Mouse (Mus musculus) G1E (cell line): Measurements from ENCODE around the gene Tbck.

ENCODE experiments used
- CTCF ChIP-seq: IDR thresholded peaks from 2 replicates; pipeline ENCODE4 v1.5.1; 2012; ENCODE audit warnings: low read depth, low read length, inconsistent platforms, mixed read lengths
- POLR2AphosphoS5 ChIP-seq: IDR thresholded peaks from 2 replicates; pipeline ENCODE4 v1.6.1; 2012; ENCODE audit warnings: low read depth, low read length, inconsistent platforms; ENCODE audit not compliant: insufficient replicate concordance

DNA sequence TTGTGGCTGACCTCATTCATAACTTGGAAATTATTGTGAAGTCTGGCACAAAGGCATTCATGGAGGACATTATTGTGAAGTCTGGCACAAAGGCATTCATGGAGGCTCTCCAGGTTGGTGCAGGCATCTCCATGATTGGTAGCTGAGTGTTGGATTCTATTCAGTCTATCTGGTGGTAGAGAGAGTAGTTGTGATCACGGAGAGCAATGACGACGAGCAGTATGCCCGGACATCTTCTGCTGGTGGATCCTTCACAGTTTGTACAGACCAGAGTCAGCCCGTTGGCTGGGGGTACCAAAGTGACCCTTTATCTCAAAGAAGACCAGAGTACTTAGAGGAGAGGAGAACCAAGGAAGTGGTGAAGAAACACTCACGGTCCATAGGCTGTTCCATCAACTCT lies 158.7 kb downstream of the Tbck start:
- TF ChIP-seq CTCF, result no peak
- no peak for TF ChIP-seq POLR2AphosphoS5
